Mouse (Mus musculus) megakaryocyte, embryonic 14.5 days (primary cell): ENCODE measurements at regions not wholly inside any gene's neighbourhood (a gene's known extent, or its start where the extent isn't known, plus 50 kb on each side); places are given as distances from the start of the nearest gene placed in this dataset.

ENCODE experiments used
- FLI1 ChIP-seq: IDR thresholded peaks from 2 replicates; pipeline ENCODE4 v1.6.1; 2012; ENCODE audit warnings: low read length, inconsistent platforms, mixed read lengths
- GATA1 ChIP-seq: IDR thresholded peaks from 3 replicates; pipeline ENCODE4 v1.6.1; 2012; ENCODE audit warnings: mixed read lengths, low read length, inconsistent platforms, borderline replicate concordance

DNA sequence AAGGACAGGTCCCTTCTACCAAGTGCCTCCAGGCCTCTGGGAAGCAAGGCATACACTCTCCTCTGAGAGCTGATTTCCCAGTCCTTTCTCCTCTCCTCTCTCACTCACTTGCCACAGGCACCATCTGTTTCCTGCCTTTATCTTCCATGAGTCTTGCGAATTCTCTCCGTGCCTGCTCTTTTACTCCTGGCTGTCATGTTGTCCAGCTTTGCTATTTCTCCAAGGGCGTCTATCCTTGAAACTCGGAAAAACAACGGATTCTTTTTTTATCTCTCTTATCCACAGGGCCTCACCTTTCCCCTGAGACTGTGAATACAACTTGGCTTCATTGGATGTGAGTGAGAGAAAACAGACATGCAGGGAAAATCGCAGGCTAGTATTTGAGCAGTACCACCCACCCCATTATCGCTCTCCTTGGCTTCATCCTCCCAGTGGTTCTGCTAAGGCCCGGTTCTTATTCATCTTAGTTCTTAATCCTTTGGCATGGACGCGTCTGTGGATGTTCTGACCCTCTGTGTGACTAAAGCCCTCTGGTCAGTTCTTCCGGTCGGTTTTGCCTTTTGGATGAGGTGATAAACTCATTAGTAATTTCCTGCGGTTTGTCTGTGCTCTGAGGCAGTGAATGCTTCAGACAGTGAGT, 159.4 kb downstream of the Rap2a start:
- TF ChIP-seq GATA1 (peak; percentile 49; the same call in 2 of the 3 replicates), FLI1 (no peak)
